Mouse (Mus musculus): Measurements from ENCODE around the gene Tunar. TPM values are rescaled to one million over a fixed set of nuclear protein-coding genes. Genes with fewer than 3 reads are reported as not detected.

The Tunar gene
- total RNA-seq (2018; cell fraction: chromatin; rRNA removed): not detected
- total RNA-seq (2018; cell fraction: cytosol; rRNA removed): not detected
- total RNA-seq (2018; cell fraction: nucleus; rRNA removed): not detected
- polyA plus RNA-seq (2018): not detected in 3 replicates

DNA sequence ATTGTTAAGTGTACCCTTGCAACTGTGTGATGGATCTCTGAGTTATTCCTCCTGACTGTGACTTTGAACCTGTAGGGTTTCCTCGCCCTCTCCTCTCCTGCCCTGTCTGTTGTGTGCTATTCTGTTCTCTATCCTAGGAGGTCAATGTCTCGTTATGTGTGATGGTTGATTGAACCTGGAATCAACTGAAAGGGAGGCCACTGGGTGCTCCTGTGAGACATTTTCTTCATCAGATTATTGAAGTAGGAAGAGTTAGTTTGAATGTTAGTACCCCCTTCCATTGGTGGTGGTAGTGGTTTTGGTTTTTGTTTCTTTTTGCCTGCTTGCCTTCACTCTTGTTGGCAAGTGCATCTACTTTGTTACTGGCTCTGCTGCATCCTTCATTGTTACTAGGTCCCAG is at the start of gene Tunar:
Gene Tunar, plus strand, starts transcription at position 301 of the 400 bp plus-strand sequence.
- Histone ChIP-seq H3K27ac (no peak within 1 kb of the TSS), H3K79me2 (ENCODE audit: inconsistent target) (no peaks in the 10 kb centered on the region), H3K4me3 (ENCODE audit: inconsistent target) (no peak within 1 kb of the TSS), H3K36me3 (ENCODE audit: inconsistent target) (no peaks in the 10 kb centered on the region)
- 96% methylated on average over 2 of the region's 2 CpGs for WGBS (ENCODE audit: missing documents)

DNA sequence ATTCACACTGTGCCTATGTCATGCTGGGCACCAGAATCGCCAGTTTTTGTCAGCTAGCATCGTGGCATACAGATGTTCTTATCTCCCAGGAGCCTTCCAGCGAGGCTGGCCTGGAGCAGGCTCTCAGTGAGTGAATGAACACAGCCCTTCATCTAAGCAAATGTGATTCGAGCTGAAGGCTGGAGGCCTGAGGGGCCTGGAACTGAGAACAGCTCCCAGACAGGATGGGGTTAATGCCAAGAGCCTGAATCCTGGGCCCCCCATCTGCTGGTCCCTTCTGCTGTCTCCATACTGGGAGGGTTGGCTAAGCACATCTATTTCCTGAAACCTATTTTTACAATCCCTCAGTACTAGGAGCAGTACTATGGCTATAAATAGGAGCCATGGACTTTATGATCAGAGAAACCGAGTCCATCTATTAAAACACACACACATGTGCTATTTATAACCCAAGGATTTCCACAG is 21.1 kb upstream of the Tunar start:
- no peaks in the 10 kb centered on the region for H3K79me2 ChIP-seq (ENCODE audit: inconsistent target)
- H3K36me3 ChIP-seq (ENCODE audit: inconsistent target): no peaks in the 10 kb centered on the region
- H3K27ac ChIP-seq: no peak overlapping the region
- no peak overlapping the region for H3K4me3 ChIP-seq (ENCODE audit: inconsistent target)
- WGBS (ENCODE audit: missing documents): 81% methylated on average over 5 of the region's 5 CpGs

DNA sequence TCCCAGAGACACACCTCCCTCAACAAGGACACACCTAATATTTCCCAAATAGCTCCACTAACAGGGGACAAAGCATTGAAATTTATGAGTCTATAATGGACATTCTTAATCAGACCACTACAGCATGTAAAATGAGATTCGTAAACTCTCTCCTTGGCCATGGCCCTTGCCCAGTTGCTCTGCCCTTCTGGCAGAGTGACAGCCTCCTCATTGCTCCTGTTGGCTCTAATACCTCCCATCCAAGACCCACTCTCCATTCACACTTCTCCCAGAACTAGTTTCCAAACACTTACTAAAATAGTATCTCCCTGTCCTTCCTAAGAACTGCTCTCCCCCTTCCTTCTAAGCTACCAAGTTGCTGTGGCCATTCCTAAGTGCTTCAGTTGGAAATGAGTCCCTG is 19.3 kb upstream of the Tunar start:
- WGBS (ENCODE audit: missing documents): 100% methylated on average over 1 of the region's 1 CpGs
- no peak overlapping the region for H3K4me3 ChIP-seq (ENCODE audit: inconsistent target)
- no peaks in the 10 kb centered on the region for H3K79me2 ChIP-seq (ENCODE audit: inconsistent target)
- H3K27ac ChIP-seq: no peak overlapping the region
- H3K36me3 ChIP-seq (ENCODE audit: inconsistent target): no peaks in the 10 kb centered on the region

DNA sequence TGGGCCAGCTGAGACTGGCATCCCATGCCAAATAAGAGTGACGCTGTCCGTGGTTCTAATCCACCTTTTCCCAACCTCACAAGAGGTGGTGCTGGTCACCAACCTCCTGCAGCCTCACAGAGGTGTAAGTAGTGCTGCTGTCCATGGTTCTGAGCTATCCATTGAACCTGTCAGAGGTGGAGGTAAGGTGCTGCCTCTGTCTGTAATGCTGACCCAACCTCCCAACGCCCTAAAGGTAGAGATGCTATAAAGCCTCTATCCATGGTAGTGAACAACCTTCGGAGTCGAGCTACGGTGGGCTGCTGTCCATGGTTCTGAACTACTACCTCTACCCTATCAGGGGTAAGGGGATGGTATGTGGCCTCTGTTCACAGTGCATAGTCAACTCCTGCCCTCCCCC is 11.5 kb upstream of the Tunar start:
- 35% methylated on average over 6 of the region's 6 CpGs for WGBS (ENCODE audit: missing documents)
- Histone ChIP-seq H3K36me3 (ENCODE audit: inconsistent target) (no peaks in the 10 kb centered on the region), H3K79me2 (ENCODE audit: inconsistent target) (no peaks in the 10 kb centered on the region), H3K4me3 (ENCODE audit: inconsistent target) (no peak overlapping the region), H3K27ac (no peak overlapping the region)

DNA sequence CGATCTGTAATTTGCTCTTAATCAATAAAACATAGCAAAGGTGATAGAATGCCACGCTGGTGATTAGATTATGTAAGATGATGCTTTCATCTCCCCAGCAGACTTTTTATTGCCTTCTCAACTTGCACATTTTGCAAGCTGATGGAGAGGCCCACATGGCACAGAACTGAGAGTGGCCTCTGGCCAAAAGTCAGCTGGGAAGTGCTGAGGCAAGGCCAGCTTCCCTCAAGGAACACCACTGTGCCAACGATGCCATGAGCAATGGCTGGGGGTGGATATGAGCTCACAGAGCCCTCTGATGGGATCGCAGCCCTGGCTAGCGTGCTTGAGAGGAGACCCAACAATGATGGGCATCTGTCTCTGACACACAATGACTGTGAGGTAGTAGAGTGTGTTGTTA is 6.6 kb upstream of the Tunar start:
- no peaks in the 10 kb centered on the region for H3K36me3 ChIP-seq (ENCODE audit: inconsistent target)
- H3K27ac ChIP-seq: no peak overlapping the region
- no peaks in the 10 kb centered on the region for H3K79me2 ChIP-seq (ENCODE audit: inconsistent target)
- 66% methylated on average over 5 of the region's 5 CpGs for WGBS (ENCODE audit: missing documents)
- no peak overlapping the region for H3K4me3 ChIP-seq (ENCODE audit: inconsistent target)

DNA sequence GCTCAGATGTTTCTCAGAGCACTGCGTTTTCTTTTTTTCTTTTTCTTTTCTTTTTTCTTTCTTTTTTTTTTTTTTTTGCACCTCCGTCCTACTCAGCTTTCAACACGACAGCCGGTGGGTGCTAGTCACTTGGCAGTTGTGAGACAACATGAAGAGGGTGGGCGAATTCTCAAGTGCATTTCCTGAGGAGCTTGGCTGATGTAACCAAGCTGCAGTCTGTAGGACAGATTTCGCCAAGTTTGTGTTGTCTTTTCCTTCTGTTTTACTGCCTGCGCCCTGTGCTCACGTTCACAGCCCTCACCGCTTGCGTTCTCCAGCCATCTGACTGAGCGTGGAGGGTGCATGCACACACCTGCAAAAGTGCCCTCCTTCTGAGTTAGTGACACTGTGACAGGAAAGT is 5.3 kb upstream of the Tunar start:
- no peak overlapping the region for H3K4me3 ChIP-seq (ENCODE audit: inconsistent target)

DNA sequence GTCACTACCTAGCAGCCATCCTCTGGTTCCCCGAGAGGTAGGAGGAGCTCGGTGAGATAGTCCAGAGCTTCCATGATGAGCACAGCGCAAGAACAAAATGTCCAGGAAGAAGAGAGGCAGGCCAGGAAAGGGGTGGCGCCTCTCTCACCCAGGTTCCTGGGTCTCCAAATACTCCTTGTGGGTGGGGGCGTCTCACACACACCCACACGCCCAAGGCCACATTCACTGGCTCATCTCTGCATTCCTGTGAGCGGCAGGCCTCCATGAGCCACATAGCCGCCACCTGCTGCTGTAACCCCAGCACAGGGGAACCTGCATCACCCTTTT is 2.4 kb downstream of the Tunar start:
- no peaks in the 10 kb centered on the region for H3K36me3 ChIP-seq (ENCODE audit: inconsistent target)
- H3K4me3 ChIP-seq (ENCODE audit: inconsistent target): no peak overlapping the region
- 53% methylated on average over 7 of the region's 8 CpGs for WGBS (ENCODE audit: missing documents)
- H3K79me2 ChIP-seq (ENCODE audit: inconsistent target): no peaks in the 10 kb centered on the region
- no peak overlapping the region for H3K27ac ChIP-seq

More for the DNA sequence above, 5.3 kb upstream of the Tunar start:
- H3K79me2 ChIP-seq (ENCODE audit: inconsistent target): no peaks in the 10 kb centered on the region
- no peak overlapping the region for H3K27ac ChIP-seq
- H3K36me3 ChIP-seq (ENCODE audit: inconsistent target): no peaks in the 10 kb centered on the region
- WGBS (ENCODE audit: missing documents): 60% methylated on average over 10 of the region's 11 CpGs

GRCm38 (mm10) chr12:105336421-105337289 is 3.0 kb downstream of the Tunar start:
- Histone ChIP-seq H3K79me2 (ENCODE audit: inconsistent target) (no peaks in the 10 kb centered on the region), H3K4me3 (ENCODE audit: inconsistent target) (no peak overlapping the region), H3K36me3 (ENCODE audit: inconsistent target) (no peaks in the 10 kb centered on the region), H3K27ac (no peak overlapping the region)
- 3% methylated on average over 68 of the region's 77 CpGs for WGBS (ENCODE audit: missing documents)

GRCm38 (mm10) chr12:105337290-105338005 is 3.8 kb downstream of the Tunar start:
- Histone ChIP-seq H3K79me2 (ENCODE audit: inconsistent target) (no peaks in the 10 kb centered on the region), H3K4me3 (ENCODE audit: inconsistent target) (no peak overlapping the region), H3K27ac (no peak overlapping the region), H3K36me3 (ENCODE audit: inconsistent target) (no peaks in the 10 kb centered on the region)
- 6% methylated on average over 28 of the region's 31 CpGs for WGBS (ENCODE audit: missing documents)

DNA sequence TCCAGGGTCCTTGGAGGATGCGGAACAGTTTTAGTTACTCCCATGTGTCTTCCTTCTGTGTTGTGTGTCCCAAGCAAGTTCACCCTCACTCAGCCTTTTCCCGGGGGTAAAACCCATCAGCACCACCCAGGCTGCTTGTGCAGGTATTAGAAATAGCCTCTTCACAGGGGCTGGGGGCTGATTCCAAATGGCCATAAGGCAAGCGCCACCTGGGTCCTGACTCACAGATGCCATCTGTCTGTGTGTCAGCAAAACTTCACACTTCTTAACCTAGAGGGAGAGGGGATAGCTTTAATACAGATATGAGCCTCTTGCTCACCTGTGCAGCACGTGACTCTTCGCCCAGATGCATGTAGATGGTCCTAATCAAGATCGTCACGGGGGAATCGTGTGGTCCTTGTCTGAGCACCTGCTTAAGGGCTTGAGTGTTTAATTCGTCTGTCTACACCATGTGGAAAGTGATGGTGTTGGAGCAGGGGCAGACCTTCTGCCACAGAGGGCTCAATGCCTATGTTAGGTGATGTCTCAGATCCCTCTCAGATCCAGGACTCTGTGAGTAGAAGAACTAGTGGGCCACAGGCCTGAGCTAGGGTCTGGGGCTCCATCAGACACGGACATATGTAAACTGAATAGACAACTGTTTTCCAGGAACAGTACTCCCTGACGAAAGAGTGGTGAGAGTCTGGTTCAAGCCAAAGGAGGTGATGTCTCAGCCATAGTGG is 4.7 kb downstream of the Tunar start:
- WGBS (ENCODE audit: missing documents): 86% methylated on average over 11 of the region's 11 CpGs
- Histone ChIP-seq H3K4me3 (ENCODE audit: inconsistent target) (no peak overlapping the region), H3K27ac (no peak overlapping the region), H3K36me3 (ENCODE audit: inconsistent target) (no peaks in the 10 kb centered on the region), H3K79me2 (ENCODE audit: inconsistent target) (no peaks in the 10 kb centered on the region)

GRCm38 (mm10) chr12:105341523-105341922 is 7.9 kb downstream of the Tunar start:
- WGBS (ENCODE audit: missing documents): 50% methylated on average over 9 of the region's 9 CpGs
- H3K4me3 ChIP-seq (ENCODE audit: inconsistent target): no peak overlapping the region
- H3K79me2 ChIP-seq (ENCODE audit: inconsistent target): no peaks in the 10 kb centered on the region
- no peak overlapping the region for H3K27ac ChIP-seq
- no peaks in the 10 kb centered on the region for H3K36me3 ChIP-seq (ENCODE audit: inconsistent target)

GRCm38 (mm10) chr12:105344460-105344859 is 10.8 kb downstream of the Tunar start:
- 80% methylated on average over 7 of the region's 7 CpGs for WGBS (ENCODE audit: missing documents)
- Histone ChIP-seq H3K4me3 (ENCODE audit: inconsistent target) (no peak overlapping the region), H3K36me3 (ENCODE audit: inconsistent target) (no peaks in the 10 kb centered on the region), H3K27ac (no peak overlapping the region), H3K79me2 (ENCODE audit: inconsistent target) (no peaks in the 10 kb centered on the region)

- Histone ChIP-seq H3K36me3 (ENCODE audit: inconsistent target) (no peaks in the 10 kb centered on the region), H3K27ac (no peak overlapping the region), H3K4me3 (ENCODE audit: inconsistent target) (no peak overlapping the region), H3K79me2 (ENCODE audit: inconsistent target) (no peaks in the 10 kb centered on the region)
- WGBS (ENCODE audit: missing documents): 57% methylated on average over 4 of the region's 4 CpGs
Measured at GRCm38 (mm10) chr12:105346861-105347260, 13.2 kb downstream of the Tunar start.

GRCm38 (mm10) chr12:105347261-105347660 is 13.6 kb downstream of the Tunar start:
- Histone ChIP-seq H3K27ac (no peak overlapping the region), H3K36me3 (ENCODE audit: inconsistent target) (no peaks in the 10 kb centered on the region), H3K4me3 (ENCODE audit: inconsistent target) (no peak overlapping the region), H3K79me2 (ENCODE audit: inconsistent target) (no peaks in the 10 kb centered on the region)
- WGBS (ENCODE audit: missing documents): 85% methylated on average over 13 of the region's 13 CpGs
